Mouse (Mus musculus) kidney, postnatal 36 days (tissue): ENCODE measurements around the gene Neurog2.

ENCODE experiments used
- DNase-seq, 2 experiments: peaks; one replicate each; pipeline ENCODE4 v3.0.0; 2021 to 2022; ENCODE audit warnings: mixed read lengths in 2 of 2

The Neurog2 gene

GRCm38 (mm10) chr3:127646156-127646825 is 13.4 kb downstream of the Neurog2 start:
- DNase-seq, result no peak

- no peak for DNase-seq
These were observed 19.1 kb downstream of the Neurog2 start for GRCm38 (mm10) chr3:127651742-127652653.

- no peak for DNase-seq
These were observed 27.8 kb downstream of the Neurog2 start for GRCm38 (mm10) chr3:127660712-127661111.

- DNase-seq, result no peak
These were observed 29.0 kb downstream of the Neurog2 start for GRCm38 (mm10) chr3:127661646-127662531.

- peak; percentile 8 to 24 for DNase-seq
These were observed 46.8 kb downstream of the Neurog2 start for GRCm38 (mm10) chr3:127679703-127680102.
